Mouse (Mus musculus): ENCODE measurements around the gene Atp2b1. TPM values are rescaled to one million over a fixed set of nuclear protein-coding genes. Genes with fewer than 3 reads are reported as not detected.

Atp2b1 gene
- total and polyA plus RNA-seq, 2 experiments from 2014 or later = 203 to 319 TPM

GRCm38 (mm10) chr10:99027462-99027861 is 113.3 kb downstream of the Atp2b1 start:
- H3K9ac ChIP-seq = no peak overlapping the region
- WGBS = 91% methylated on average over 5 of the region's 5 CpGs
- ATAC-seq (no peak), DNase-seq (no peak)
- H3K9me3 ChIP-seq (ENCODE audit: low read length) = no peaks in the 10 kb centered on the region
- H3K4me3 ChIP-seq (ENCODE audit: low read depth, low read length) = no peak overlapping the region
- peaks cover 4% of the 10 kb centered on the region; the same call in 1 of the 2 replicates for H3K36me3 ChIP-seq (ENCODE audit: insufficient read depth)
- no peak overlapping the region for H3K4me2 ChIP-seq (ENCODE audit: low read depth)
- no peak overlapping the region for H3K27ac ChIP-seq (ENCODE audit: low read depth, low read length)
- no peaks in the 10 kb centered on the region for H3K27me3 ChIP-seq (ENCODE audit: insufficient read depth, low read length)
- TF ChIP-seq CTCF (IDR thresholded peaks at IDR 0.05; ENCODE audit: low read depth) = no peak
- H3K4me1 ChIP-seq (ENCODE audit: insufficient read depth) = no peaks in the 10 kb centered on the region

- ATAC-seq = no peak
- peaks cover 1% of the 10 kb centered on the region; the same call in 1 of the 2 replicates for H3K36me3 ChIP-seq (ENCODE audit: insufficient read depth)
- WGBS = 77% methylated on average over 7 of the region's 7 CpGs
- no peak overlapping the region for H3K4me3 ChIP-seq (ENCODE audit: low read depth, low read length)
- no peak for TF ChIP-seq CTCF (IDR thresholded peaks at IDR 0.05; ENCODE audit: low read depth)
- no peaks in the 10 kb centered on the region for H3K4me1 ChIP-seq (ENCODE audit: insufficient read depth)
- DNase-seq = no peak
- no peak overlapping the region for H3K27ac ChIP-seq (ENCODE audit: low read depth, low read length)
- H3K4me2 ChIP-seq (ENCODE audit: low read depth) = no peak overlapping the region
- no peak overlapping the region for H3K9ac ChIP-seq
- H3K27me3 ChIP-seq (ENCODE audit: insufficient read depth, low read length) = no peaks in the 10 kb centered on the region
- no peaks in the 10 kb centered on the region for H3K9me3 ChIP-seq (ENCODE audit: low read length)
Measured at GRCm38 (mm10) chr10:99029844-99030243, 115.6 kb downstream of the Atp2b1 start.

GRCm38 (mm10) chr10:99033830-99034828 is 119.9 kb downstream of the Atp2b1 start:
- TF ChIP-seq CTCF (IDR thresholded peaks at IDR 0.05; ENCODE audit: low read depth) = no peak
- ATAC-seq (no peak), DNase-seq (no peak)
- Histone ChIP-seq H3K4me1 (ENCODE audit: insufficient read depth) (no peaks in the 10 kb centered on the region), H3K4me2 (ENCODE audit: low read depth) (no peak overlapping the region), H3K9ac (no peak overlapping the region), H3K27ac (ENCODE audit: low read depth, low read length) (no peak overlapping the region), H3K27me3 (ENCODE audit: insufficient read depth, low read length) (no peaks in the 10 kb centered on the region), H3K36me3 (ENCODE audit: insufficient read depth) (no peaks in the 10 kb centered on the region), H3K4me3 (ENCODE audit: low read depth, low read length) (no peak overlapping the region), H3K9me3 (ENCODE audit: low read length) (no peaks in the 10 kb centered on the region)
- WGBS = 92% methylated on average over 15 of the region's 15 CpGs

GRCm38 (mm10) chr10:99037185-99038065 is 123.2 kb downstream of the Atp2b1 start:
- Histone ChIP-seq H3K9me3 (ENCODE audit: low read length) (no peaks in the 10 kb centered on the region), H3K27ac (ENCODE audit: low read depth, low read length) (no peak overlapping the region), H3K9ac (no peak overlapping the region), H3K4me2 (ENCODE audit: low read depth) (no peak overlapping the region), H3K27me3 (ENCODE audit: insufficient read depth, low read length) (no peaks in the 10 kb centered on the region), H3K4me1 (ENCODE audit: insufficient read depth) (no peaks in the 10 kb centered on the region), H3K36me3 (ENCODE audit: insufficient read depth) (no peaks in the 10 kb centered on the region), H3K4me3 (ENCODE audit: low read depth, low read length) (no peak overlapping the region)
- 88% methylated on average over 21 of the region's 21 CpGs for WGBS
- no peak for ATAC-seq
- no peak for TF ChIP-seq CTCF (IDR thresholded peaks at IDR 0.05; ENCODE audit: low read depth)
- no peak for DNase-seq

GRCm38 (mm10) chr10:99038866-99039265 is 124.7 kb downstream of the Atp2b1 start:
- TF ChIP-seq CTCF (IDR thresholded peaks at IDR 0.05; ENCODE audit: low read depth) = no peak
- 84% methylated on average over 3 of the region's 3 CpGs for WGBS
- no peak for DNase-seq
- H3K4me2 ChIP-seq (ENCODE audit: low read depth) = no peak overlapping the region
- no peaks in the 10 kb centered on the region for H3K27me3 ChIP-seq (ENCODE audit: insufficient read depth, low read length)
- H3K9ac ChIP-seq = no peak overlapping the region
- no peak overlapping the region for H3K4me3 ChIP-seq (ENCODE audit: low read depth, low read length)
- no peak for ATAC-seq
- H3K4me1 ChIP-seq (ENCODE audit: insufficient read depth) = no peaks in the 10 kb centered on the region
- no peaks in the 10 kb centered on the region for H3K9me3 ChIP-seq (ENCODE audit: low read length)
- no peak overlapping the region for H3K27ac ChIP-seq (ENCODE audit: low read depth, low read length)
- H3K36me3 ChIP-seq (ENCODE audit: insufficient read depth) = no peaks in the 10 kb centered on the region

- Histone ChIP-seq H3K4me3 (ENCODE audit: low read depth, low read length) (no peak overlapping the region), H3K36me3 (ENCODE audit: insufficient read depth) (no peaks in the 10 kb centered on the region), H3K4me2 (ENCODE audit: low read depth) (no peak overlapping the region), H3K27me3 (ENCODE audit: insufficient read depth, low read length) (no peaks in the 10 kb centered on the region), H3K4me1 (ENCODE audit: insufficient read depth) (no peaks in the 10 kb centered on the region), H3K27ac (ENCODE audit: low read depth, low read length) (no peak overlapping the region), H3K9ac (no peak overlapping the region), H3K9me3 (ENCODE audit: low read length) (no peaks in the 10 kb centered on the region)
- no peak for ATAC-seq
- DNase-seq = no peak
- WGBS = 87% methylated on average over 5 of the region's 5 CpGs
- TF ChIP-seq CTCF (IDR thresholded peaks at IDR 0.05; ENCODE audit: low read depth) = no peak
Measured at GRCm38 (mm10) chr10:99040171-99040570, 126.0 kb downstream of the Atp2b1 start.

Measured in forebrain, postnatal 0 days (tissue).